Mouse (Mus musculus): ENCODE measurements around the gene Hist1h3c.

- TF ChIP-seq CTCF (IDR thresholded peaks at IDR 0.05; ENCODE audit: extremely low read depth, insufficient read length, insufficient replicate concordance, low read depth, low read length), result no peak
- no peak for TF ChIP-seq POLR2A (IDR thresholded peaks at IDR 0.05; ENCODE audit: low read depth, low read length)
These were observed 36.7 kb downstream of the Hist1h3c start for GRCm38 (mm10) chr13:23708654-23709053.

All from small intestine, adult 2 months (tissue).